Mouse (Mus musculus): ENCODE data around the gene Hmcn1.

Gene Hmcn1

GRCm38 (mm10) chr1:150872105-150872504 lies 121.1 kb downstream of the Hmcn1 start:
- no peak for DNase-seq

GRCm38 (mm10) chr1:150869189-150869588 lies 124.0 kb downstream of the Hmcn1 start:
- no peak for DNase-seq

GRCm38 (mm10) chr1:150866615-150867014 lies 126.6 kb downstream of the Hmcn1 start:
- DNase-seq: no peak

GRCm38 (mm10) chr1:150857779-150858178 lies 135.5 kb downstream of the Hmcn1 start:
- peak; percentile 23 to 52 for DNase-seq

- no peak for DNase-seq
These were observed 159.8 kb downstream of the Hmcn1 start for GRCm38 (mm10) chr1:150833448-150833847.

GRCm38 (mm10) chr1:150829851-150830250 lies 163.4 kb downstream of the Hmcn1 start:
- no peak for DNase-seq

- no peak for DNase-seq
These were observed 166.1 kb downstream of the Hmcn1 start for GRCm38 (mm10) chr1:150827169-150827568.

- no peak for DNase-seq
These were observed 168.8 kb downstream of the Hmcn1 start for GRCm38 (mm10) chr1:150824334-150825005.

- DNase-seq: no peak
These were observed 177.0 kb downstream of the Hmcn1 start for GRCm38 (mm10) chr1:150816035-150816807.

GRCm38 (mm10) chr1:150814917-150815316 lies 178.3 kb downstream of the Hmcn1 start:
- no peak for DNase-seq

GRCm38 (mm10) chr1:150813381-150813780 lies 179.9 kb downstream of the Hmcn1 start:
- DNase-seq: no peak

- DNase-seq: no peak
These were observed 186.4 kb downstream of the Hmcn1 start for GRCm38 (mm10) chr1:150806864-150807263.

GRCm38 (mm10) chr1:150805466-150805865 lies 187.8 kb downstream of the Hmcn1 start:
- no peak for DNase-seq

GRCm38 (mm10) chr1:150804235-150805099 lies 188.8 kb downstream of the Hmcn1 start:
- DNase-seq: no peak

- no peak for DNase-seq
These were observed 190.6 kb downstream of the Hmcn1 start for GRCm38 (mm10) chr1:150802642-150803041.

- DNase-seq: no peak
These were observed 192.5 kb downstream of the Hmcn1 start for GRCm38 (mm10) chr1:150800611-150801263.

- no peak for DNase-seq
These were observed 194.6 kb downstream of the Hmcn1 start for GRCm38 (mm10) chr1:150798651-150799050.

GRCm38 (mm10) chr1:150786746-150787145 lies 206.5 kb downstream of the Hmcn1 start:
- no peak for DNase-seq

- DNase-seq: no peak
These were observed 210.0 kb downstream of the Hmcn1 start for GRCm38 (mm10) chr1:150783070-150783842.

GRCm38 (mm10) chr1:150779902-150780301 lies 213.3 kb downstream of the Hmcn1 start:
- DNase-seq: peak; percentile 10 to 22

GRCm38 (mm10) chr1:150776741-150777140 lies 216.5 kb downstream of the Hmcn1 start:
- no peak for DNase-seq

- no peak for DNase-seq
These were observed 217.5 kb downstream of the Hmcn1 start for GRCm38 (mm10) chr1:150775742-150776141.

Measured in cerebellum, adult 18-20 months (tissue).